Mouse (Mus musculus) cerebellum, adult (tissue): ENCODE measurements around the gene Trim58.

ENCODE experiments used
- ATAC-seq: cut with Nextera tagmentation; 2 replicates; pipeline ENCODE4 v1.9.2; 2017; ENCODE audit warnings: mild to moderate bottlenecking, moderate library complexity, mixed read lengths; ENCODE audit not compliant: insufficient number of reproducible peaks, low FRiP score, low TSS enrichment

Gene Trim58

GRCm38 (mm10) chr11:58641638-58642358, 1.5 kb downstream of the Trim58 start:
- ATAC-seq, result no peak

GRCm38 (mm10) chr11:58643350-58643749, 3.1 kb downstream of the Trim58 start:
- no peak for ATAC-seq

GRCm38 (mm10) chr11:58655151-58655550, 14.9 kb downstream of the Trim58 start:
- no peak for ATAC-seq

GRCm38 (mm10) chr11:58658596-58658995, 18.3 kb downstream of the Trim58 start, which contains the start of gene Olfr322:
Gene Olfr322 (plus strand): TSS chr11:58658782.
- ATAC-seq, result no peak

GRCm38 (mm10) chr11:58669252-58669651, 29.0 kb downstream of the Trim58 start:
- ATAC-seq, result no peak

GRCm38 (mm10) chr11:58671825-58672224, 31.6 kb downstream of the Trim58 start:
- no peak for ATAC-seq

- no peak for ATAC-seq
These were observed 40.5 kb downstream of the Trim58 start, which contains the start of gene Olfr320 for GRCm38 (mm10) chr11:58680799-58681198. Gene Olfr320 (plus strand): TSS chr11:58681099.

- ATAC-seq, result no peak
These were observed 58.6 kb downstream of the Trim58 start, which contains the start of gene Olfr319 for GRCm38 (mm10) chr11:58698862-58699261. Gene Olfr319 (plus strand): TSS chr11:58699162.
